8 mouse cellular contexts compared by ENCODE assay signal in genomic region chr15:78899740-78900584, GRCm38 (mm10). TPM values are rescaled to one million over a fixed set of nuclear protein-coding genes. Genes with fewer than 3 reads are reported as not detected.
DNase-seq lines count a peak whose midpoint lies in the region; TF ChIP-seq lines count a peak whose summit lies in the region.

TSS of gene Sh3bp1 (plus strand) at chr15:78899768.

- intact Hi-C loops in heart, postnatal 25 days (cut with DNase I): loop anchor here (5.0 kb wide), 1 partner anchor 167 kb away; no protein-coding TSS in a partner anchor

- no peaks in the 10 kb centered on the region for H3K9me3 ChIP-seq in CH12.LX (replicated peaks; ENCODE audit: low read length)
- H3K9me3 ChIP-seq in erythroblast, embryonic 14.5 days (ENCODE audit: control insufficient read depth, low read length): no peaks in the 10 kb centered on the region

- in situ Hi-C loops in CH12.LX (cut with MboI; ENCODE audit: low pct_ligation_motif_present, low pct_unique_long_range_greater_than_20kb, low sequenced_read_pairs): loop anchor here (25.0 kb wide), 1 partner anchor 437 kb away; the partner anchor contains the start of genes Maff and Pla2g6

- no peak for TF ChIP-seq EP300 in CH12.LX (IDR thresholded peaks at IDR 0.05; ENCODE audit: low read length)

- H3K4me1 ChIP-seq in CH12.LX (ENCODE audit: control insufficient read depth in 1 of 2, insufficient read depth in 2 of 2): peaks cover 21 to 79% of the 10 kb centered on the region in 2 experiments
- peaks cover 74% of the 10 kb centered on the region for H3K4me1 ChIP-seq in erythroblast, embryonic 14.5 days (ENCODE audit: control insufficient read depth)

- H3K27me3 ChIP-seq in CH12.LX (replicated peaks): no peaks in the 10 kb centered on the region
- H3K27me3 ChIP-seq in erythroblast, embryonic 14.5 days (ENCODE audit: control insufficient read depth): no peaks in the 10 kb centered on the region

- TF ChIP-seq POLR2A in CH12.LX (IDR thresholded peaks at IDR 0.05; ENCODE audit: low read depth, low read length): peak; percentile 58

- TF ChIP-seq RAD21 in CH12.LX (IDR thresholded peaks at IDR 0.05; ENCODE audit: low read depth, low read length): no peak

- H3K27ac ChIP-seq in CH12.LX (ENCODE audit: insufficient read depth, low read depth): peak within 1 kb of the TSS; percentile 51

- TF ChIP-seq CTCF in CH12.LX (conservative IDR thresholded peaks at IDR 0.05 in 1 of 2, IDR thresholded peaks at IDR 0.05 in 1 of 2; ENCODE audit: low read depth in 2 of 2, low read length in 2 of 2): no peak

- peaks cover 13 to 41% of the 10 kb centered on the region in 2 experiments for H3K36me3 ChIP-seq in CH12.LX (replicated peaks in 1 of 2; ENCODE audit: control insufficient read depth in 1 of 2, insufficient read depth in 1 of 2, low read length in 1 of 2)
- H3K36me3 ChIP-seq in erythroblast, embryonic 14.5 days (ENCODE audit: control insufficient read depth): peaks cover 25% of the 10 kb centered on the region

- dilution Hi-C loops in CH12.LX (cut with MboI; ENCODE audit: extremely low pct_ligation_motif_present, extremely low pct_unique_long_range_greater_than_20kb, low sequenced_read_pairs): no loop called here

- H3K4me2 ChIP-seq in CH12.LX (ENCODE audit: insufficient read depth, low read depth, poor library complexity, severe bottlenecking): peak within 1 kb of the TSS; percentile 81

- peak within 1 kb of the TSS; percentile 49 for H3K9ac ChIP-seq in CH12.LX (ENCODE audit: insufficient read depth, low read depth)

- DNase-seq in CH12.LX (ENCODE audit: extremely low read depth) (peak; percentile 76), adipocyte (ENCODE audit: low spot score) (peak; percentile 56)
- peak; percentile 32 for DNase-seq in heart, postnatal 25 days (ENCODE audit: low spot score)
- no peak for DNase-seq in layer of hippocampus, postnatal 14 days (ENCODE audit: low spot score in 2 of 2)
- peak; percentile 76 for DNase-seq in lung, postnatal 36 days
- DNase-seq in right cerebral cortex, adult 2 months (ENCODE audit: low spot score in 2 of 2): peak; percentile 54
- DNase-seq in yolk sac, embryonic 10.5 days (ENCODE audit: low spot score): no peak

- peak within 1 kb of the TSS; percentile 70 to 95 (median 83) for H3K4me3 ChIP-seq in CH12.LX (replicated peaks in 1 of 3; ENCODE audit: low read depth in 2 of 3, low read length in 2 of 3, poor library complexity in 1 of 3)
- peak within 1 kb of the TSS; percentile 74 for H3K4me3 ChIP-seq in erythroblast, embryonic 14.5 days (replicated peaks)

- no peaks in the 10 kb centered on the region; the same call in 1 of the 2 replicates for H3K79me2 ChIP-seq in CH12.LX (replicated peaks; ENCODE audit: control insufficient read depth, extremely low read depth, insufficient read depth, poor library complexity, severe bottlenecking)

TF ChIP-seq in CH12.LX, 34 proteins besides CTCF, POLR2A, EP300 and RAD21:
- no peak; the same call in 1 of the 2 replicates for TF ChIP-seq CHD1 (IDR thresholded peaks at IDR 0.05; ENCODE audit: low read depth, low read length)
- TF ChIP-seq E2F4 (IDR thresholded peaks at IDR 0.05; ENCODE audit: insufficient replicate concordance, low read depth, low read length): no peak
- no peak for TF ChIP-seq ZC3H11A (IDR thresholded peaks at IDR 0.05; ENCODE audit: low read depth, low read length)
- TF ChIP-seq KAT2A (IDR thresholded peaks at IDR 0.05; ENCODE audit: insufficient replicate concordance, low read length): no peak
- no peak for TF ChIP-seq MYC (IDR thresholded peaks at IDR 0.05; ENCODE audit: low read depth, low read length)
- TF ChIP-seq ELF1 (IDR thresholded peaks at IDR 0.05; ENCODE audit: low read depth, low read length): peak; percentile 43
- TF ChIP-seq MAX (IDR thresholded peaks at IDR 0.05; ENCODE audit: low read length): no peak
- TF ChIP-seq MAFK (IDR thresholded peaks at IDR 0.05; ENCODE audit: insufficient replicate concordance, low read length): no peak
- TF ChIP-seq ETS1 (conservative IDR thresholded peaks at IDR 0.05; ENCODE audit: low read depth, low read length): no peak
- peak; percentile 30; the same call in 1 of the 2 replicates for TF ChIP-seq MAZ (IDR thresholded peaks at IDR 0.05; ENCODE audit: low read depth, low read length)
- 0 out of 2 replicates have a peak, but pooled peaks have one; percentile 6 for TF ChIP-seq UBTF (IDR thresholded peaks at IDR 0.05; ENCODE audit: low read depth, low read length)
- TF ChIP-seq MEF2A (IDR thresholded peaks at IDR 0.05; ENCODE audit: borderline replicate concordance, low read depth, low read length): no peak; the same call in 1 of the 2 replicates
- TF ChIP-seq SIN3A (IDR thresholded peaks at IDR 0.05; ENCODE audit: low read length): peak; percentile 15; the same call in 1 of the 2 replicates
- TF ChIP-seq USF1 (IDR thresholded peaks at IDR 0.05; ENCODE audit: low read depth, low read length): no peak
- no peak for TF ChIP-seq HCFC1 (IDR thresholded peaks at IDR 0.05; ENCODE audit: low read depth, low read length)
- TF ChIP-seq USF2 (conservative IDR thresholded peaks at IDR 0.05; ENCODE audit: low read depth, low read length): no peak
- peak; percentile 27; the same call in 1 of the 2 replicates for TF ChIP-seq MXI1 (IDR thresholded peaks at IDR 0.05; ENCODE audit: low read depth, low read length)
- TF ChIP-seq CHD2 (IDR thresholded peaks at IDR 0.05; ENCODE audit: low read length): peak; percentile 90
- TF ChIP-seq TCF12 (IDR thresholded peaks at IDR 0.05; ENCODE audit: low read depth, low read length): peak; percentile 39; the same call in 1 of the 2 replicates
- TF ChIP-seq ZNF384 (IDR thresholded peaks at IDR 0.05; ENCODE audit: low read depth, low read length): no peak
- TF ChIP-seq BHLHE40 (IDR thresholded peaks at IDR 0.05; ENCODE audit: low read depth, low read length): 0 out of 2 replicates have a peak, but pooled peaks have one; percentile 5
- no peak for TF ChIP-seq JUND (conservative IDR thresholded peaks at IDR 0.05; ENCODE audit: low read depth, low read length)
- TF ChIP-seq ZMIZ1 (IDR thresholded peaks at IDR 0.05; ENCODE audit: low read depth, low read length): peak; percentile 46; the same call in 1 of the 2 replicates
- peak; percentile 62 for TF ChIP-seq NRF1 (IDR thresholded peaks at IDR 0.05; ENCODE audit: low read depth, low read length)
- no peak for TF ChIP-seq JUN (IDR thresholded peaks at IDR 0.05; ENCODE audit: insufficient read depth, low read depth, low read length)
- TF ChIP-seq POLR2AphosphoS2 (IDR thresholded peaks at IDR 0.05; ENCODE audit: low read depth, low read length): no peak
- TF ChIP-seq RCOR1 (conservative IDR thresholded peaks at IDR 0.05; ENCODE audit: low read depth, low read length): no peak
- TF ChIP-seq GABPA (IDR thresholded peaks at IDR 0.05; ENCODE audit: insufficient replicate concordance, low read depth, low read length): no peak
- TF ChIP-seq ZKSCAN1 (IDR thresholded peaks at IDR 0.05; ENCODE audit: borderline replicate concordance, low read depth, low read length): no peak
- no peak for TF ChIP-seq TBP (conservative IDR thresholded peaks at IDR 0.05; ENCODE audit: low read depth, low read length)
- TF ChIP-seq IRF4 (IDR thresholded peaks at IDR 0.05; ENCODE audit: low read depth, low read length): peak; percentile 62; the same call in 1 of the 2 replicates
- TF ChIP-seq SMC3 (IDR thresholded peaks at IDR 0.05; ENCODE audit: low read depth, low read length): no peak
- TF ChIP-seq NELFE (IDR thresholded peaks at IDR 0.05; ENCODE audit: low read depth, low read length): peak; percentile 45
- no peak for TF ChIP-seq PAX5 (IDR thresholded peaks at IDR 0.05; ENCODE audit: low read length)

RNA-seq across cellular contexts. Expression of gene Sh3bp1, which starts in this region (rescaled TPM):
- total RNA-seq in CH12.LX (2012; rRNA removed) (20.6 and 23.8 TPM in 2 replicates), CH12.LX (2014; rRNA removed) (12.3 and 15.5 TPM in 2 replicates)
- 48.6 and 69.7 TPM in 2 replicates for polyA plus RNA-seq in CH12.LX (2012; ENCODE audit: insufficient read length, low read depth)
- polyA plus RNA-seq in erythroblast, embryonic 14.5 days (2012): 13.6 and 16.2 TPM in 2 replicates
- total RNA-seq in heart, postnatal 25 days (2021): 1 to 10 TPM; 4.1 to 4.8 TPM
- 10 to 100 TPM; 16.1 to 16.8 TPM for total RNA-seq in layer of hippocampus, postnatal 14 days (2021)

Comparison
In these comparisons a context has a peak if more than half of its experiments do, and no peak if none do; other contexts are left out.
1. DNase-seq: peak in CH12.LX (single experiment), adipocyte (single experiment), heart, postnatal 25 days (single experiment), lung, postnatal 36 days (single experiment) and right cerebral cortex, adult 2 months (2 of 2); none in layer of hippocampus, postnatal 14 days (0 of 2) and yolk sac, embryonic 10.5 days (single experiment).